Mouse (Mus musculus) midbrain, embryonic 15.5 days (tissue): ENCODE data around the gene Msantd1. TPM values are rescaled to one million over a fixed set of nuclear protein-coding genes. Genes with fewer than 3 reads are reported as not detected.

ENCODE experiments used
- ATAC-seq: fragments of 200-750 bp; cut with Nextera tagmentation; replicated peaks from 2 replicates; pipeline ENCODE4 v1.8.0; 2017; ENCODE audit warnings: moderate TSS enrichment
- H3K27ac ChIP-seq: fragments of 300-500 bp; sonication (generic); 2 replicates; pipeline ENCODE4 v1.5.1; 2015; ENCODE audit warnings: mild to moderate bottlenecking, inconsistent platforms
- H3K27me3 ChIP-seq: fragments of 300-500 bp; sonication (generic); replicated peaks from 2 replicates; pipeline ENCODE4 v1.6.1; 2015; ENCODE audit warnings: inconsistent platforms
- H3K36me3 ChIP-seq: fragments of 300-500 bp; sonication (generic); replicated peaks from 2 replicates; pipeline ENCODE4 v1.6.1; 2015; ENCODE audit warnings: inconsistent platforms
- H3K4me1 ChIP-seq: fragments of 300-500 bp; sonication (generic); 2 replicates; pipeline ENCODE4 v1.6.1; 2015; ENCODE audit warnings: inconsistent platforms
- H3K4me2 ChIP-seq: fragments of 300-500 bp; sonication (generic); 2 replicates; pipeline ENCODE4 v1.6.1; 2015; ENCODE audit warnings: inconsistent platforms, mild to moderate bottlenecking, moderate library complexity
- H3K4me3 ChIP-seq: fragments of 300-500 bp; sonication (generic); 2 replicates; pipeline ENCODE4 v1.5.1; 2015; ENCODE audit warnings: mild to moderate bottlenecking, inconsistent platforms
- H3K9ac ChIP-seq: fragments of 300-500 bp; sonication (generic); 2 replicates; pipeline ENCODE4 v1.6.1; 2015; ENCODE audit warnings: mild to moderate bottlenecking, inconsistent platforms
- H3K9me3 ChIP-seq: fragments of 300-500 bp; sonication (generic); 2 replicates; pipeline ENCODE4 v1.6.1; 2016; ENCODE audit warnings: inconsistent platforms
- WGBS: fragments of 180-500 bp; shearing (Covaris S2); methylation state at CpG from one replicate; pipeline ENCODE4 v1.1.7; 2015; ENCODE audit warnings: mixed read lengths; 5-methylcytosine and 5-hydroxymethylcytosine counted together
- polyA plus RNA-seq: library from polyadenylated mRNA; unstranded; fragments of >200 nt; fragmentation: Nextera tagmentation; extraction: Ambion mirVana; gene quantifications from 2 replicates; pipeline ENCODE4 v1.2.1, GENCODE M21; 2015

Msantd1 gene
- polyA plus RNA-seq, 1 experiment from 2014 or later = 6.8 TPM

GRCm38 (mm10) chr5:34931091-34931490 lies 23.3 kb downstream of the Msantd1 start:
- Histone ChIP-seq H3K27ac (peak overlapping the region; percentile 47; the same call in 1 of the 2 replicates), H3K9ac (no peak overlapping the region), H3K27me3 (no peaks in the 10 kb centered on the region), H3K4me3 (no peak overlapping the region), H3K36me3 (no peaks in the 10 kb centered on the region), H3K4me1 (peaks cover 5% of the 10 kb centered on the region; the same call in 1 of the 2 replicates), H3K4me2 (no peak overlapping the region), H3K9me3 (no peaks in the 10 kb centered on the region)
- 84% methylated on average over 2 of the region's 2 CpGs for WGBS
- ATAC-seq = no peak

DNA sequence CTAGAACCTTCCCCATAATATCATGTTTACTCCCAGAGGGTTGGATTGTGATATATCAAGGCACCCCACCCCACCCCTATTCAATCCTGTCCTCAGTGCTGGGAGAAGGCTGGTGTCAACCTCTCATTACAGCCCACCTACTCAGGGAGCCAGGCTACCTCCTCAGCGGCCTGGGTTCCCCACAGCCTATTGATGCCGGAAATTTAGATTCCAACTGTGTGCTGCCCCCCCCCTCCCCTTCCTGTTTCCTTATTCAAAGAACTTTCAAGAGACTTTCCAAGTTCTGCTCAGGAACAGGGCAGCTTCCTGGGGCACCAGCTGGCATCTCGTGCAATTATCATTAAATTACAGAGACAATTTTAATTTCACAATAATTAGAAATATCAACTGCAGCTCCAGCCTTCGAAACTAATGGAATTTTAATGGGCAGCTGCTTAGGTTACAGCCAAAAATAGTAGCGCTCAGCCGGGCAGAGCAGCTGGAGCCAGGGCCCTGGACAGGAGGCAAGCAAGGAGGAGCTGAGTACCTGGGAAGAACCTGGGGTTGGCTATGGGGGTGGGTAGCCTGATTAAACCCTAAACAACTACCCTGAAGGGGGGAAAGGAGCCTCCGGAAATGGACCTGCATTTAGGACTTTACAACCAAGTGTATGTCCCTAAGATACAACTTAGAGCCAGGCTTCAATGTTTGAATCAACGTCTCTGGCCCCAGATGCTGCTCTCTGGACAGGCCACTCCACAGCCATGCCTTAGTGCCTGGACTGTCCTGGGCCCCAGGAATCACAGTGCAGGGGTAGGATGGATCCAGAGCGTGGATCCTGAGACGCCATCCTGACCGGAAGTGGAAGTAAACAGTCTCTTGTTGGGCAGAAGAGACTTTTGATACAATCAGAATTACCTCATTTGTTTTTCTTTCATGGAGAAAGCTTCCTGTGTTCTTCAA lies 24.0 kb downstream of the Msantd1 start:
- 0 out of 2 replicates have a peak overlapping the region, but pooled peaks have one; percentile 4 for H3K27ac ChIP-seq
- H3K36me3 ChIP-seq = no peaks in the 10 kb centered on the region
- peaks cover 5% of the 10 kb centered on the region; the same call in 1 of the 2 replicates for H3K4me1 ChIP-seq
- no peak overlapping the region for H3K9ac ChIP-seq
- H3K4me2 ChIP-seq = no peak overlapping the region
- no peak for ATAC-seq
- 57% methylated on average over 11 of the region's 11 CpGs for WGBS
- no peak overlapping the region for H3K4me3 ChIP-seq
- H3K9me3 ChIP-seq = no peaks in the 10 kb centered on the region
- H3K27me3 ChIP-seq = no peaks in the 10 kb centered on the region

DNA sequence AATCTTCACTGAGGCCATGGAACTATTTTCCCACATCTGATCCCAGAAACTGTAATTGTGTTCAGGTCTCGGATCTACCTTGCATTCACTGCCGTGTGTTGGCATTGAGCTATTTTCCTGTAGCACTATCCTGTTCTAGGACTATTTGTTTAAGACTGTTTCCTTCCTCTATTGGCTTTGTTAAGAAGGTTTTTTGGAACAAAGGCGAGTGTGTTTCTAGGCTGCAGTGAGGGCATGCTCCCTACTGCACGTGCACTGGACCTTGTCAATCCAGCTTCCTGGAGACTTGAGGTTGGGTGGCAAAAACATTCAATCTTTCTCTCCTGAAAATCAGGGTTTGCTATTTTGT lies 24.6 kb downstream of the Msantd1 start:
- ATAC-seq = no peak
- Histone ChIP-seq H3K27me3 (no peaks in the 10 kb centered on the region), H3K4me2 (no peak overlapping the region), H3K27ac (no peak overlapping the region), H3K9ac (no peak overlapping the region), H3K9me3 (no peaks in the 10 kb centered on the region), H3K36me3 (no peaks in the 10 kb centered on the region), H3K4me3 (no peak overlapping the region), H3K4me1 (peaks cover 5% of the 10 kb centered on the region; the same call in 1 of the 2 replicates)
- WGBS = 26% methylated on average over 4 of the region's 4 CpGs

GRCm38 (mm10) chr5:34933461-34933860 lies 25.6 kb downstream of the Msantd1 start:
- H3K9ac ChIP-seq = no peak overlapping the region
- ATAC-seq = no peak
- no peaks in the 10 kb centered on the region for H3K36me3 ChIP-seq
- no peak overlapping the region for H3K4me3 ChIP-seq
- WGBS = 100% methylated on average over 1 of the region's 1 CpGs
- H3K4me2 ChIP-seq = no peak overlapping the region
- H3K27me3 ChIP-seq = no peaks in the 10 kb centered on the region
- no peaks in the 10 kb centered on the region for H3K9me3 ChIP-seq
- no peak overlapping the region for H3K27ac ChIP-seq
- H3K4me1 ChIP-seq = peaks cover 5% of the 10 kb centered on the region; the same call in 1 of the 2 replicates

DNA sequence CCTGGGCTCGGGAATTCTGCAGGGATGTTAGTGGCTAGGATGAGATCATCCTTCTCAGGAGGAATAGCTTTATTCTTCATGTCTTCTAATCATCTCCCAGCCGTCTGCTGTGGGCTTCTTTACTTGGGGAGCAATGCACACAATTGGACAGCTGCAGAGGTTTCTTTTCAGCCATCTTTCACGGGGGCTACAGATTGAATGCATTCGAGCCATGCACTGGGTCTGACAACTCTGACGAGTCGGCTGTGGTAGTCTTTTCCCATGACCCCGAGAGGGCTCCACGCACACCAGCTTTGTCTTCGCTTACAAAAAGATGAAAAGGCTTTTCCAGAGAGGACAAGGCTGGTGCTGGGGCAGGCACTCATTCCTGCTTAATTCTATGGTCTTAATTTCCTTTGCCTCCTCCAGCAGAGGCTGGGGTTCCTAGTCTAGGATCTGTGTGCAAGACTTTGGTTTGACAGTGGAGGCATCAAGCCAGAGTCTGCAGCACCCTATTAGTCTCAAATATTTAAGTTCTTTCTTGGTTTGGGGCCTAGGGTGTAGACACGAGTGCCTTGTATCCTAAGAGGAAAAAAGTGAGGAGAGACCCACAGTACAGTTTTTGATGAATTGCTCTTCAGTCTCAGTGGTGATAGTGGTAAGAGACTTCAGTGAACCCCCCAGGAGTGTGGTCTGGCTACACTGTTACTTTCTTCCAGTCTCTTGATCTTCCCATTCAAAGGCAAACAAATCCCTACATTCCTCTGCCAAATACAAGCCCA lies 34.1 kb downstream of the Msantd1 start:
- Histone ChIP-seq H3K4me1 (no peaks in the 10 kb centered on the region), H3K4me3 (no peak overlapping the region), H3K27me3 (no peaks in the 10 kb centered on the region), H3K9ac (no peak overlapping the region), H3K27ac (peak overlapping the region; percentile 36; the same call in 1 of the 2 replicates), H3K36me3 (no peaks in the 10 kb centered on the region), H3K4me2 (no peak overlapping the region), H3K9me3 (no peaks in the 10 kb centered on the region)
- WGBS = 12% methylated on average over 10 of the region's 10 CpGs
- 0 out of 2 replicates have a peak, but pooled peaks have one; percentile 42 for ATAC-seq

DNA sequence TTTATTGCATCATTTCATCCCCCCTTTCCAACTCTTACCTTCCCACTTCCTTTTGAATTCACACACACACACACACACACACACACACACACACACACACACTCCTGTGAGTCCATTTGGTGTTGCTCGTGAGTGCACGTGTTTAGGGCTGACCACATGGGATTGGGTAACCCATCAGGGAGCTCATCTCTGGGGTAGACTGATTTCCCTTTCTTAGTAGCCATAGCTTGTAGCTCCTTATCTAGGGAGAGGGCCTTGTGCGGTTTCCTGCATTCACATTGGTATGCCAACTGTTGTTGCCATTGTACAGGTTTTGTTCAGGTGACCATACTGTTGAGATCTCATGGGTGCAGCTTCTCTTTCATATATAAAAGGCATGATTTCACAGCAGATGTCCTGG lies 35.6 kb downstream of the Msantd1 start:
- Histone ChIP-seq H3K27me3 (no peaks in the 10 kb centered on the region), H3K4me3 (no peak overlapping the region), H3K27ac (no peak overlapping the region), H3K9me3 (no peaks in the 10 kb centered on the region), H3K4me1 (no peaks in the 10 kb centered on the region), H3K36me3 (no peaks in the 10 kb centered on the region), H3K9ac (no peak overlapping the region), H3K4me2 (no peak overlapping the region)
- no peak for ATAC-seq
- WGBS = 91% methylated on average over 3 of the region's 3 CpGs

- peak; percentile 91 for ATAC-seq
- Histone ChIP-seq H3K4me1 (peaks cover 24% of the 10 kb centered on the region), H3K4me3 (peak within 1 kb of the TSS; percentile 80), H3K9ac (peak within 1 kb of the TSS; percentile 95), H3K4me2 (peak within 1 kb of the TSS; percentile 74), H3K27me3 (no peaks in the 10 kb centered on the region), H3K27ac (peak within 1 kb of the TSS; percentile 89), H3K9me3 (no peaks in the 10 kb centered on the region), H3K36me3 (no peaks in the 10 kb centered on the region)
- under 1% methylated on average over 83 of the region's 84 CpGs for WGBS
Observed at GRCm38 (mm10) chr5:34948861-34949760, 41.3 kb downstream of the Msantd1 start, which contains the start of gene Rgs12. Gene Rgs12, plus strand, starts transcription at chr5:34949445.

GRCm38 (mm10) chr5:34949769-34950211 lies 42.0 kb downstream of the Msantd1 start:
- Histone ChIP-seq H3K4me3 (peak overlapping the region; percentile 80), H3K9ac (peak overlapping the region; percentile 95), H3K36me3 (no peaks in the 10 kb centered on the region), H3K4me2 (peak overlapping the region; percentile 74), H3K27me3 (no peaks in the 10 kb centered on the region), H3K9me3 (no peaks in the 10 kb centered on the region), H3K4me1 (peaks cover 30% of the 10 kb centered on the region), H3K27ac (peak overlapping the region; percentile 89)
- ATAC-seq = peak; percentile 67
- under 1% methylated on average over 12 of the region's 12 CpGs for WGBS

- H3K9me3 ChIP-seq = no peaks in the 10 kb centered on the region
- H3K4me3 ChIP-seq = peak overlapping the region; percentile 80
- no peaks in the 10 kb centered on the region for H3K27me3 ChIP-seq
- H3K36me3 ChIP-seq = no peaks in the 10 kb centered on the region
- peak overlapping the region; percentile 74 for H3K4me2 ChIP-seq
- 52% methylated on average over 6 of the region's 6 CpGs for WGBS
- ATAC-seq = no peak
- peak overlapping the region; percentile 95; the same call in 1 of the 2 replicates for H3K9ac ChIP-seq
- H3K27ac ChIP-seq = peak overlapping the region; percentile 89
- H3K4me1 ChIP-seq = peaks cover 38% of the 10 kb centered on the region
Observed at GRCm38 (mm10) chr5:34950486-34951160, 42.8 kb downstream of the Msantd1 start.

DNA sequence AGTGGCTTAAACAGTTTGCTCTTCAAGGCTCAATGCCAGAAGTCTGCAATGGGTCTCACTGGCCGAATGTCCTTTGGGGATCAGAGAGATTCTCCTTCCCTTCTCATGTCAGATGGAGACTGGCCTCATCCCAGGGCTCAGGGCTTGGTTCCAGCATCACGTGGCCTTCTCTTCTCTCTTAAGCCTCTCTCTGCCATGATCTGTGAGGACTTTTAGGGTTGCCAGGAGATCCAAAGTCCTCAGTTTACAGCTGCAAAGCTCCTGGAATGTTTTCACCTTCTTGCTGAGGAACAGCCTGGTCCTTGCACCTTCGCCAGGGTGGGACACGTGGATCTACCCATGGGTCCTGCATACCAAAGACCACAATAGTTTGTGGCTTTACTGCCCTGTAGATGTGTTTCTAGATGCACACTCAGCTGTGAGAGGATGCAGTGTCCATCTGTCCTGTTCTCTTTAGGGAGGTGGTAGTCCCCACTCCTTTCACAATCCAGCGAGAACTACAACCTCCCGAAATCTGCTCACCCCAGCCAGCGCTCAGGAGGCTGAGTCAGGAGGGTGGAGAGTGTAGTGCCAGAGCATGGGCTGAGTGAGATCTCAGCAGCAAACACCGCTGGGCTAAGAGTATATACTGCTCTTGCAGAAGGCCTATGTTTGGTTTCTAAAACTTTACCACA lies 43.5 kb downstream of the Msantd1 start:
- no peak overlapping the region for H3K9ac ChIP-seq
- peaks cover 43% of the 10 kb centered on the region for H3K4me1 ChIP-seq
- H3K4me3 ChIP-seq = peak overlapping the region; percentile 80; the same call in 1 of the 2 replicates
- no peak overlapping the region; the same call in 1 of the 2 replicates for H3K27ac ChIP-seq
- H3K27me3 ChIP-seq = no peaks in the 10 kb centered on the region
- H3K4me2 ChIP-seq = peak overlapping the region; percentile 74
- ATAC-seq = no peak
- H3K9me3 ChIP-seq = no peaks in the 10 kb centered on the region
- 89% methylated on average over 8 of the region's 8 CpGs for whole genome bisulfite sequencing
- H3K36me3 ChIP-seq = no peaks in the 10 kb centered on the region
